Mouse (Mus musculus) CH12.LX (cell line): ENCODE measurements around the gene Epb41l1.

ENCODE experiments used
- CTCF ChIP-seq, 2 experiments: IDR thresholded peaks in 1 of 2; conservative IDR thresholded peaks in 1 of 2; 2 replicates each; pipeline ENCODE4 v1.5.1; 2011 to 2012; ENCODE audit warnings: low read depth in 2 of 2, low read length in 2 of 2, improper control_type of control experiment in 1 of 2, inconsistent platforms in 1 of 2, mild to moderate bottlenecking in 1 of 2, moderate library complexity in 1 of 2
- EP300 ChIP-seq: IDR thresholded peaks from 2 replicates; pipeline ENCODE4 v1.6.1; 2011; ENCODE audit warnings: low read length, improper control_type of control experiment
- HCFC1 ChIP-seq: IDR thresholded peaks from 2 replicates; pipeline ENCODE4 v1.6.1; 2012; ENCODE audit warnings: low read depth, mild to moderate bottlenecking, inconsistent platforms, low read length, improper control_type of control experiment
- JUN ChIP-seq: IDR thresholded peaks from 2 replicates; pipeline ENCODE4 v1.6.1; 2011; ENCODE audit warnings: low read depth, mild to moderate bottlenecking, low read length, improper control_type of control experiment, moderate library complexity; ENCODE audit not compliant: insufficient read depth
- MAFK ChIP-seq: IDR thresholded peaks from 2 replicates; pipeline ENCODE4 v1.6.1; 2011; ENCODE audit warnings: low read length, improper control_type of control experiment; ENCODE audit not compliant: insufficient replicate concordance
- MYC ChIP-seq: IDR thresholded peaks from 2 replicates; pipeline ENCODE4 v1.6.1; 2011; ENCODE audit warnings: low read depth, mild to moderate bottlenecking, improper control_type of control experiment, low read length
- POLR2A ChIP-seq: IDR thresholded peaks from 2 replicates; pipeline ENCODE4 v1.6.1; 2011; ENCODE audit warnings: low read depth, mild to moderate bottlenecking, improper control_type of control experiment, low read length
- RCOR1 ChIP-seq: conservative IDR thresholded peaks from 2 replicates; pipeline ENCODE4 v1.6.1; 2012; ENCODE audit warnings: low read depth, mild to moderate bottlenecking, inconsistent platforms, low read length, improper control_type of control experiment
- TBP ChIP-seq: conservative IDR thresholded peaks from 2 replicates; pipeline ENCODE4 v1.6.1; 2011; ENCODE audit warnings: low read depth, low read length, improper control_type of control experiment
- ZC3H11A ChIP-seq: IDR thresholded peaks from 2 replicates; pipeline ENCODE4 v1.6.1; 2012; ENCODE audit warnings: low read depth, mild to moderate bottlenecking, inconsistent platforms, low read length, improper control_type of control experiment
- ZKSCAN1 ChIP-seq: IDR thresholded peaks from 2 replicates; pipeline ENCODE4 v1.6.1; 2012; ENCODE audit warnings: low read depth, inconsistent platforms, low read length, improper control_type of control experiment, borderline replicate concordance
- ZNF384 ChIP-seq: IDR thresholded peaks from 2 replicates; pipeline ENCODE4 v1.6.1; 2012; ENCODE audit warnings: low read depth, low read length, improper control_type of control experiment, inconsistent platforms

GRCm38 (mm10) chr2:156460470-156460869 lies 39.8 kb downstream of the Epb41l1 start:
- no peak for TF ChIP-seq ZNF384
- TF ChIP-seq POLR2A, result no peak
- TF ChIP-seq MAFK, result no peak
- no peak for TF ChIP-seq CTCF (conservative IDR thresholded peaks at IDR 0.05 in 1 of 2, IDR thresholded peaks at IDR 0.05 in 1 of 2; ENCODE audit: low read depth in 2 of 2, low read length in 2 of 2)
- TF ChIP-seq EP300, result no peak
- no peak for TF ChIP-seq HCFC1
- no peak for TF ChIP-seq JUN
- no peak for TF ChIP-seq TBP
- no peak for TF ChIP-seq RCOR1
- TF ChIP-seq ZKSCAN1, result no peak
- no peak for TF ChIP-seq MYC
- TF ChIP-seq ZC3H11A, result no peak
